Mouse (Mus musculus) MEL (cell line): ENCODE measurements around the gene Rpl38. TPM values are rescaled to one million over a fixed set of nuclear protein-coding genes. Genes with fewer than 3 reads are reported as not detected.

ENCODE experiments used
- DNase-seq: peaks from one replicate; pipeline ENCODE4 v3.0.0; 2011; ENCODE audit warnings: low read depth, low spot score
- H3K27ac ChIP-seq: 2 replicates; pipeline ENCODE4 v1.5.1; 2012; ENCODE audit warnings: low read depth, mild to moderate bottlenecking, control low read depth, low read length, moderate library complexity; ENCODE audit not compliant: control insufficient read depth
- H3K27me3 ChIP-seq, 2 experiments: fragments of 150-350 bp in 1 of 2; sonication (generic) in 1 of 2; 2 replicates each; pipeline ENCODE4 v1.6.1; 2012; ENCODE audit warnings: low read length in 2 of 2, mild to moderate bottlenecking in 2 of 2, improper control_type of control experiment in 1 of 2, moderate library complexity in 1 of 2; ENCODE audit not compliant: insufficient read depth in 2 of 2, control insufficient read depth in 1 of 2
- H3K36me3 ChIP-seq, 2 experiments: 2 replicates each; pipeline ENCODE4 v1.6.1; 2012 to 2014; ENCODE audit warnings: low read length in 2 of 2, improper control_type of control experiment in 1 of 2, inconsistent platforms in 1 of 2, mild to moderate bottlenecking in 1 of 2; ENCODE audit not compliant: insufficient read depth in 2 of 2, control insufficient read depth in 1 of 2
- H3K4me1 ChIP-seq, 2 experiments: fragments of 150-350 bp in 1 of 2; sonication (generic) in 1 of 2; 2 replicates each; pipeline ENCODE4 v1.6.1; 2012; ENCODE audit warnings: low read length in 2 of 2, improper control_type of control experiment in 1 of 2, mild to moderate bottlenecking in 1 of 2; ENCODE audit not compliant: insufficient read depth in 2 of 2, control insufficient read depth in 1 of 2
- H3K4me3 ChIP-seq, 2 experiments: fragments of 150-350 bp in 1 of 2; sonication (generic) in 1 of 2; 2 replicates each; pipeline ENCODE4 v1.5.1; 2012; ENCODE audit warnings: low read depth in 2 of 2, low read length in 2 of 2, mild to moderate bottlenecking in 2 of 2, moderate library complexity in 2 of 2, control low read depth in 1 of 2, improper control_type of control experiment in 1 of 2; ENCODE audit not compliant: control insufficient read depth in 1 of 2, insufficient read depth in 1 of 2
- H3K79me2 ChIP-seq: 2 replicates; pipeline ENCODE4 v1.6.1; 2012; ENCODE audit warnings: mild to moderate bottlenecking, low read length, moderate library complexity; ENCODE audit not compliant: control insufficient read depth, poor library complexity, insufficient read depth
- H3K9ac ChIP-seq: 2 replicates; pipeline ENCODE4 v1.6.1; 2012; ENCODE audit warnings: low read depth, mild to moderate bottlenecking, control low read depth, low read length, moderate library complexity; ENCODE audit not compliant: control insufficient read depth, poor library complexity, severe bottlenecking
- H3K9me3 ChIP-seq: fragments of 150-350 bp; sonication (generic); replicated peaks from 2 replicates; pipeline ENCODE4 v1.6.1; 2012; ENCODE audit warnings: mild to moderate bottlenecking, low read length, improper control_type of control experiment, moderate library complexity; ENCODE audit not compliant: insufficient read depth
- CHD1 ChIP-seq: IDR thresholded peaks from 2 replicates; pipeline ENCODE4 v1.6.1; 2012; ENCODE audit warnings: low read depth, mild to moderate bottlenecking, inconsistent platforms, low read length, improper control_type of control experiment
- CHD2 ChIP-seq: IDR thresholded peaks from 2 replicates; pipeline ENCODE4 v1.6.1; 2011; ENCODE audit warnings: low read length, improper control_type of control experiment
- CTCF ChIP-seq, 3 experiments: IDR thresholded peaks in 2 of 3; conservative IDR thresholded peaks in 1 of 3; 2 replicates each; pipeline ENCODE4 v1.5.1; 2011 to 2012; ENCODE audit warnings: low read length in 3 of 3, low read depth in 2 of 3, mild to moderate bottlenecking in 2 of 3, improper control_type of control experiment in 1 of 3, inconsistent platforms in 1 of 3, mixed read lengths in 1 of 3, moderate library complexity in 1 of 3; ENCODE audit not compliant: control insufficient read depth in 1 of 3, insufficient read depth in 1 of 3, poor library complexity in 1 of 3, severe bottlenecking in 1 of 3
- ETS1 ChIP-seq: IDR thresholded peaks from 2 replicates; pipeline ENCODE4 v1.6.1; 2012; ENCODE audit warnings: low read depth, mild to moderate bottlenecking, inconsistent platforms, low read length, improper control_type of control experiment, moderate library complexity
- GABPA ChIP-seq: IDR thresholded peaks from 2 replicates; pipeline ENCODE4 v1.6.1; 2012; ENCODE audit warnings: low read depth, mild to moderate bottlenecking, inconsistent platforms, low read length, improper control_type of control experiment, moderate library complexity
- GATA1 ChIP-seq: IDR thresholded peaks from 2 replicates; pipeline ENCODE4 v1.6.1; 2011; ENCODE audit warnings: low read depth, low read length, improper control_type of control experiment
- HCFC1 ChIP-seq: IDR thresholded peaks from 2 replicates; pipeline ENCODE4 v1.6.1; 2012; ENCODE audit warnings: low read depth, mild to moderate bottlenecking, inconsistent platforms, low read length, improper control_type of control experiment, moderate library complexity
- JUND ChIP-seq: IDR thresholded peaks from 2 replicates; pipeline ENCODE4 v1.6.1; 2011; ENCODE audit warnings: low read depth, mild to moderate bottlenecking, improper control_type of control experiment, low read length
- KAT2A ChIP-seq: conservative IDR thresholded peaks from 2 replicates; pipeline ENCODE4 v1.6.1; 2012; ENCODE audit warnings: low read depth, low read length, improper control_type of control experiment, inconsistent platforms
- MAX ChIP-seq: IDR thresholded peaks from 2 replicates; pipeline ENCODE4 v1.6.1; 2011; ENCODE audit warnings: low read length, improper control_type of control experiment
- MEF2A ChIP-seq: IDR thresholded peaks from 2 replicates; pipeline ENCODE4 v1.6.1; 2014; ENCODE audit warnings: low read depth, mild to moderate bottlenecking, inconsistent platforms, low read length, improper control_type of control experiment; ENCODE audit not compliant: poor library complexity, insufficient replicate concordance, severe bottlenecking; ENCODE audit errors: extremely low read depth
- NRF1 ChIP-seq: IDR thresholded peaks from 2 replicates; pipeline ENCODE4 v1.6.1; 2014; ENCODE audit warnings: low read depth, mild to moderate bottlenecking, inconsistent platforms, low read length, improper control_type of control experiment, moderate library complexity; ENCODE audit not compliant: poor library complexity, insufficient read depth, severe bottlenecking
- RAD21 ChIP-seq: IDR thresholded peaks from 2 replicates; pipeline ENCODE4 v1.6.1; 2011; ENCODE audit warnings: mild to moderate bottlenecking, low read depth, low read length, improper control_type of control experiment
- SIN3A ChIP-seq: IDR thresholded peaks from 2 replicates; pipeline ENCODE4 v1.6.1; 2012; ENCODE audit warnings: low read length, improper control_type of control experiment, inconsistent platforms
- SMC3 ChIP-seq: IDR thresholded peaks from 2 replicates; pipeline ENCODE4 v1.6.1; 2011; ENCODE audit warnings: low read depth, low read length, improper control_type of control experiment
- TAL1 ChIP-seq: IDR thresholded peaks from 2 replicates; pipeline ENCODE4 v1.6.1; 2012; ENCODE audit warnings: mild to moderate bottlenecking, inconsistent platforms, low read length, moderate library complexity, mixed read lengths
- TBP ChIP-seq: IDR thresholded peaks from 2 replicates; pipeline ENCODE4 v1.8.0; 2011; ENCODE audit warnings: low read depth, low read length, improper control_type of control experiment
- USF1 ChIP-seq: IDR thresholded peaks from 2 replicates; pipeline ENCODE4 v1.6.1; 2014; ENCODE audit warnings: low read depth, mild to moderate bottlenecking, inconsistent platforms, low read length, improper control_type of control experiment, moderate library complexity
- USF2 ChIP-seq, 2 experiments: IDR thresholded peaks; 2 replicates each; pipeline ENCODE4 v1.6.1; 2011 to 2012; ENCODE audit warnings: improper control_type of control experiment in 2 of 2, low read length in 2 of 2, borderline replicate concordance in 1 of 2, inconsistent platforms in 1 of 2, low read depth in 1 of 2, mild to moderate bottlenecking in 1 of 2; ENCODE audit not compliant: insufficient read depth in 1 of 2
- ZC3H11A ChIP-seq: IDR thresholded peaks from 2 replicates; pipeline ENCODE4 v1.6.1; 2012; ENCODE audit warnings: low read depth, mild to moderate bottlenecking, inconsistent platforms, low read length, improper control_type of control experiment
- ZKSCAN1 ChIP-seq: IDR thresholded peaks from 2 replicates; pipeline ENCODE4 v1.6.1; 2012; ENCODE audit warnings: low read depth, mild to moderate bottlenecking, inconsistent platforms, low read length, improper control_type of control experiment, moderate library complexity
- ZNF384 ChIP-seq: IDR thresholded peaks from 2 replicates; pipeline ENCODE4 v1.6.1; 2012; ENCODE audit warnings: low read depth, mild to moderate bottlenecking, inconsistent platforms, low read length, improper control_type of control experiment
- polyA plus RNA-seq, 2 experiments: library from polyadenylated mRNA; stranded (reverse) in 1 of 2; unstranded in 1 of 2; fragments of >175 nt in 1 of 2; fragments of >200 nt in 1 of 2; gene quantifications; 2 replicates each; pipeline versions ENCODE4 v1.2.1 to v1.2.4; 2012; ENCODE audit warnings: low replicate concordance in 2 of 2, low read depth in 1 of 2; ENCODE audit not compliant: insufficient read length in 2 of 2, insufficient read depth in 1 of 2, missing spikeins in 1 of 2
- total RNA-seq: library from RNA; depleted of rRNA; stranded (reverse); fragments of 300-350 nt; gene quantifications from 2 replicates; pipeline ENCODE4 v1.2.3, GENCODE M21; 2012

Gene Rpl38
- total and polyA plus RNA-seq, 3 experiments, result 851 to 5,142 (median 1,236) TPM

GRCm38 (mm10) chr11:114685526-114686040 lies 17.3 kb downstream of the Rpl38 start:
- peaks cover 4 to 18% of the 10 kb centered on the region in 2 experiments for H3K4me1 ChIP-seq
- H3K27me3 ChIP-seq, result no peaks in the 10 kb centered on the region
- peaks cover 0 to 5% of the 10 kb centered on the region in 2 experiments; a peak in 2 of 4 replicates for H3K36me3 ChIP-seq
- TF ChIP-seq ZNF384, result no peak
- TF ChIP-seq MAX, result no peak
- no peak for TF ChIP-seq ZKSCAN1
- no peak for TF ChIP-seq TBP
- no peak for TF ChIP-seq ETS1
- no peak overlapping the region for H3K4me3 ChIP-seq
- no peaks in the 10 kb centered on the region for H3K9me3 ChIP-seq
- no peak for DNase-seq
- no peak overlapping the region for H3K27ac ChIP-seq
- no peak overlapping the region for H3K9ac ChIP-seq
- no peaks in the 10 kb centered on the region for H3K79me2 ChIP-seq

GRCm38 (mm10) chr11:114686221-114686959 lies 18.1 kb downstream of the Rpl38 start:
- Histone ChIP-seq H3K9ac (no peak overlapping the region), H3K9me3 (no peaks in the 10 kb centered on the region), H3K79me2 (no peaks in the 10 kb centered on the region), H3K4me3 (no peak overlapping the region), H3K4me1 (peaks cover 4 to 18% of the 10 kb centered on the region in 2 experiments), H3K36me3 (peaks cover 0 to 5% of the 10 kb centered on the region in 2 experiments; a peak in 2 of 4 replicates), H3K27ac (no peak overlapping the region), H3K27me3 (no peaks in the 10 kb centered on the region)
- DNase-seq, result no peak
- TF ChIP-seq MEF2A (no peak), JUND (no peak), GABPA (no peak)

- H3K4me1 ChIP-seq, result peaks cover 4 to 18% of the 10 kb centered on the region in 2 experiments
- TF ChIP-seq MEF2A, result no peak
- TF ChIP-seq ZNF384, result no peak
- no peak for TF ChIP-seq NRF1
- TF ChIP-seq USF1, result no peak
- no peak for TF ChIP-seq CHD2
- no peak for TF ChIP-seq KAT2A
- TF ChIP-seq CTCF (IDR thresholded peaks at IDR 0.05 in 2 of 3, conservative IDR thresholded peaks at IDR 0.05 in 1 of 3; ENCODE audit: control insufficient read depth in 1 of 3, insufficient read depth in 1 of 3, low read depth in 2 of 3, low read length in 3 of 3, poor library complexity in 1 of 3, severe bottlenecking in 1 of 3), result no peak
- TF ChIP-seq JUND, result no peak
- no peak for TF ChIP-seq SIN3A
- TF ChIP-seq HCFC1, result no peak
- TF ChIP-seq USF2 (IDR thresholded peaks at IDR 0.05; ENCODE audit: borderline replicate concordance in 1 of 2, insufficient read depth in 1 of 2, low read depth in 1 of 2, low read length in 2 of 2), result no peak
- no peak for TF ChIP-seq RAD21
- no peak for TF ChIP-seq GATA1
- TF ChIP-seq MAX, result no peak
- no peak for TF ChIP-seq ZC3H11A
- no peak for TF ChIP-seq TAL1
- no peak for TF ChIP-seq SMC3
- TF ChIP-seq CHD1, result no peak
- TF ChIP-seq GABPA, result no peak
Measured at GRCm38 (mm10) chr11:114687574-114688188, 19.4 kb downstream of the Rpl38 start.

More at GRCm38 (mm10) chr11:114687574-114688188, 19.4 kb downstream of the Rpl38 start:
- Histone ChIP-seq H3K27me3 (no peaks in the 10 kb centered on the region), H3K79me2 (no peaks in the 10 kb centered on the region), H3K9me3 (no peaks in the 10 kb centered on the region), H3K4me3 (no peak overlapping the region), H3K9ac (no peak overlapping the region), H3K27ac (no peak overlapping the region), H3K36me3 (peaks cover 0 to 5% of the 10 kb centered on the region in 2 experiments; a peak in 2 of 4 replicates)
- no peak for DNase-seq
